Mouse (Mus musculus): ENCODE data around the gene Atg13. TPM values are rescaled to one million over a fixed set of nuclear protein-coding genes. Genes with fewer than 3 reads are reported as not detected.
A peak's percentile ranks its signal among the peaks of the same experiment; 100 is the strongest.
"Not testable (repeated sequence)": the region's sequence is repeated elsewhere in the genome, so short reads cannot be mapped to it uniquely, and the experiment has no call there.

The Atg13 gene
- total RNA-seq (2021), result 10 to 100 TPM; 87.6 to 88.1 TPM

- peak; percentile 93 for DNase-seq (ENCODE audit: low spot score in 2 of 2)
- intact Hi-C loops (cut with DNase I), result loop anchor here (5.0 kb wide), 1 partner anchor 58 kb away; no protein-coding TSS in a partner anchor
These were observed at the start of gene Atg13, which contains the start of gene Harbi1 for GRCm38 (mm10) chr2:91710272-91711234. Atg13 (minus strand) TSS chr2:91710576. Harbi1 (plus strand) TSS chr2:91710852.

GRCm38 (mm10) chr2:91749811-91750261, 39.5 kb upstream of the Atg13 start:
- DNase-seq (ENCODE audit: low spot score in 2 of 2), result peak in 1 of 2 experiments; percentile 13
- intact Hi-C loops (cut with DNase I), result no loop called here

GRCm38 (mm10) chr2:91744686-91745085, 34.3 kb upstream of the Atg13 start:
- intact Hi-C loops (cut with DNase I), result no loop called here
- DNase-seq (ENCODE audit: low spot score in 2 of 2), result no peak

GRCm38 (mm10) chr2:91739586-91739985, 29.2 kb upstream of the Atg13 start:
- intact Hi-C loops (cut with DNase I), result no loop called here
- no peak for DNase-seq (ENCODE audit: low spot score in 2 of 2)

GRCm38 (mm10) chr2:91735221-91735620, 24.8 kb upstream of the Atg13 start:
- intact Hi-C loops (cut with DNase I), result no loop called here
- DNase-seq (ENCODE audit: low spot score in 2 of 2), result no peak

GRCm38 (mm10) chr2:91729971-91730821, 19.8 kb upstream of the Atg13 start, which contains the start of gene Ambra1:
Ambra1 (plus strand) TSS chr2:91730134.
- DNase-seq (ENCODE audit: low spot score in 2 of 2), result peak; percentile 87 to 89
- intact Hi-C loops (cut with DNase I), result no loop called here

- intact Hi-C loops (cut with DNase I), result no loop called here
- no peak for DNase-seq (ENCODE audit: low spot score in 2 of 2)
These were observed 19.2 kb upstream of the Atg13 start for GRCm38 (mm10) chr2:91729571-91729970.

- no peak for DNase-seq (ENCODE audit: low spot score in 2 of 2)
- intact Hi-C loops (cut with DNase I), result no loop called here
These were observed 16.6 kb upstream of the Atg13 start for GRCm38 (mm10) chr2:91727011-91727410.

- DNase-seq (ENCODE audit: low spot score in 2 of 2); intact Hi-C loops (cut with DNase I): not testable (repeated sequence)
These were observed 15.1 kb upstream of the Atg13 start for GRCm38 (mm10) chr2:91725476-91725875.

GRCm38 (mm10) chr2:91724716-91725115, 14.3 kb upstream of the Atg13 start:
- intact Hi-C loops (cut with DNase I), result no loop called here
- DNase-seq (ENCODE audit: low spot score in 2 of 2), result no peak

- intact Hi-C loops (cut with DNase I), result no loop called here
- DNase-seq (ENCODE audit: low spot score in 2 of 2), result no peak
These were observed 13.6 kb upstream of the Atg13 start for GRCm38 (mm10) chr2:91723951-91724350.

- DNase-seq (ENCODE audit: low spot score in 2 of 2), result no peak
- intact Hi-C loops (cut with DNase I), result no loop called here
These were observed 13.0 kb upstream of the Atg13 start for GRCm38 (mm10) chr2:91723382-91723781.

- intact Hi-C loops (cut with DNase I), result no loop called here
- no peak for DNase-seq (ENCODE audit: low spot score in 2 of 2)
These were observed 7.9 kb upstream of the Atg13 start for GRCm38 (mm10) chr2:91718276-91718675.

GRCm38 (mm10) chr2:91714921-91715320, 4.5 kb upstream of the Atg13 start:
- intact Hi-C loops (cut with DNase I), result loop anchor here (5.0 kb wide), 1 partner anchor 63 kb away; no protein-coding TSS in a partner anchor

GRCm38 (mm10) chr2:91711256-91711925, 1.0 kb upstream of the Atg13 start:
- intact Hi-C loops (cut with DNase I), result loop anchor here (5.0 kb wide), 1 partner anchor 59 kb away; no protein-coding TSS in a partner anchor
- DNase-seq (ENCODE audit: low spot score in 2 of 2), result no peak

More at GRCm38 (mm10) chr2:91714921-91715320, 4.5 kb upstream of the Atg13 start:
- DNase-seq (ENCODE audit: low spot score in 2 of 2), result no peak

GRCm38 (mm10) chr2:91708361-91708760, 2.0 kb downstream of the Atg13 start:
- no peak for DNase-seq (ENCODE audit: low spot score in 2 of 2)
- intact Hi-C loops (cut with DNase I), result no loop called here

- intact Hi-C loops (cut with DNase I), result no loop called here
- no peak for DNase-seq (ENCODE audit: low spot score in 2 of 2)
These were observed 3.9 kb downstream of the Atg13 start for GRCm38 (mm10) chr2:91706456-91706855.

- DNase-seq (ENCODE audit: low spot score in 2 of 2), result no peak
- intact Hi-C loops (cut with DNase I), result no loop called here
These were observed 4.6 kb downstream of the Atg13 start for GRCm38 (mm10) chr2:91705736-91706135.

GRCm38 (mm10) chr2:91701366-91701765, 9.0 kb downstream of the Atg13 start:
- intact Hi-C loops (cut with DNase I), result no loop called here

More at GRCm38 (mm10) chr2:91701366-91701765, 9.0 kb downstream of the Atg13 start:
- no peak for DNase-seq (ENCODE audit: low spot score in 2 of 2)
